Mouse (Mus musculus): Measurements from ENCODE around the gene Ctnnbl1. TPM values are rescaled to one million over a fixed set of nuclear protein-coding genes. Genes with fewer than 3 reads are reported as not detected.

The Ctnnbl1 gene
- polyA plus RNA-seq, 1 experiment from 2014 or later, result 47.4 TPM

DNA sequence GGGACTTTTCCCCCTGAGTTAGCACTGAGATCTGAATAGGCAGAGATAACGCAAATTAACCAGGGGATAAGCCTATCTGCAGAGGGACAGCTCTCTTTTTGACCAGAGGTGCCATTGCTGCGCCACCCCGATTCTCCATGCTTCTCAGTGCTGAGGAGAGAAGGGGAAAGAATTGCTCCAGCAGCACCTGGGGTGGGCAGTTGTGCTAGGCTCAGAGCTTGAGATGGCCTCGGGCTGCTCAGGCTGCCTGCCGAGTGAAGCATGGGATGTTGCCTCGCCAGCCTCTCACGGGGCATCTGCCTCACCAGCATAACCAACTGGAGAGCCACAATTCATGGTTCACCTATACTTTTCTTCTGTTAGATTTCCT, 15.2 kb downstream of the Ctnnbl1 start:
- no peak overlapping the region for H3K9ac ChIP-seq
- no peak for ATAC-seq
- peaks cover 15% of the 10 kb centered on the region for H3K4me1 ChIP-seq (replicated peaks)
- H3K4me3 ChIP-seq (replicated peaks), result no peak overlapping the region
- no peak overlapping the region for H3K4me2 ChIP-seq (replicated peaks)
- no peaks in the 10 kb centered on the region for H3K27me3 ChIP-seq (replicated peaks)
- H3K27ac ChIP-seq, result no peak overlapping the region
- H3K36me3 ChIP-seq, result no peaks in the 10 kb centered on the region
- 87% methylated on average over 7 of the region's 7 CpGs for WGBS
- H3K9me3 ChIP-seq, result no peaks in the 10 kb centered on the region

DNA sequence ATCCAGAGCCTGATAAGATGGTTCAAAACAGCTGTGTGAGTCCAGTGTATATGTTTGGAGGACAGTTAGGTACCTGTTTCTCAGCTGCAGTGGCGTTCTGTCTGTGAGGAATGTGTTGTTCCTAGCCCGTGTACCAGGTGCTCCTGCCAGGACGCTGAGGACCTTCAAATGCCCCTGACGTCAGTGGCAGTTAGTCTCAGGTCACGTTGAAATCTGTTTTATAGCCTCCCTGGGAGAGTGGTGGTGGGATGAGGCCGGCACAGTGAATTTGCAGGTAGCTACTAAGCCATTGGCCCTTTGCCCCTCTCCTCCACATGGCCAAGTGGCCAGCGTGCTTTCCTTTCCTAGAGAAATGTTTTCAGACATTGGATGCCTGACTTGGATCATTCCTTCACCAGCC, 18.6 kb downstream of the Ctnnbl1 start:
- Histone ChIP-seq H3K27me3 (replicated peaks) (no peaks in the 10 kb centered on the region), H3K9me3 (no peaks in the 10 kb centered on the region), H3K36me3 (no peaks in the 10 kb centered on the region), H3K9ac (no peak overlapping the region), H3K4me3 (replicated peaks) (no peak overlapping the region), H3K27ac (no peak overlapping the region), H3K4me2 (replicated peaks) (no peak overlapping the region), H3K4me1 (replicated peaks) (peaks cover 12% of the 10 kb centered on the region)
- 67% methylated on average over 7 of the region's 7 CpGs for WGBS
- ATAC-seq, result no peak

DNA sequence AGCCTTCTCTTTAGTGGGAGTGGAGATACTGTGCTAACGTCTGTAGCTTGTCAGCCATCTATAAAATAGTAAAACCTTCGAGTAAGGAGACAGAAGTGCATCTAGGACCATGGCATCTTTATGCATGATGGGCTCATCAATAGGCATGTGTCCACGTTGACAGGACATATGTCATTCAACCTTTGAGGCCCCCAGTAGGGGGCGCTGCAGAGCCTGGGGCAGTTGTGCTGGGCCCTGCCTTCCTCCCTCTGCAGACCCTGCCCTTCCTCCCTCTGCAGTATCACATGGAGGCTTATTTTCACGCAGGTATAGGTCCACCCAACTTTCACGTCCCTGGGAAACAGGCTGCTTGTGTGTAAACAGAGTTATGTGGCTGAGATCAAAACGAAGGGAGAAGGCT, 19.0 kb downstream of the Ctnnbl1 start:
- ATAC-seq, result no peak
- no peaks in the 10 kb centered on the region for H3K9me3 ChIP-seq
- 74% methylated on average over 7 of the region's 7 CpGs for WGBS

DNA sequence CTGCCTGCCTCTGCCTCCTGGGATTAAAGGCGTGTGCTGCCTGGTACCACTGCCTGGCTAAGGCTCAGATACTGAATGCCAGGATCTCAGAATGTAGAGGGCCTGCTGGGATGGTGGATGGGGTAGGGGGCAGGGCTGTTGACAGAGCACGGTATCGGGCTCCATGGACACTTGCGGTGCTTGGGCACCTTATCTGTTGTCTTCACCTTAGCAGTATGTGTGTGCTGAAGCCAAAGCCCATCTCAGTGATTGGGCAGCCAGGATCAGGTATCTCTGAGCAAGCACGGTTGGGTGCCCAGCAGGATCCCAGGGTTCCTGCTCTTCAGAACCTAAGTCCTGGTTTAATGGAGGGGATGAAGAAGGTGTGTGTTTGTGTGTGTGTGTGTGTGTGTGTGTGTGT, 21.2 kb downstream of the Ctnnbl1 start:
- Histone ChIP-seq H3K4me1 (replicated peaks) (no peaks in the 10 kb centered on the region), H3K36me3 (no peaks in the 10 kb centered on the region), H3K4me3 (replicated peaks) (no peak overlapping the region), H3K9me3 (no peaks in the 10 kb centered on the region), H3K4me2 (replicated peaks) (no peak overlapping the region), H3K27me3 (replicated peaks) (no peaks in the 10 kb centered on the region), H3K27ac (no peak overlapping the region), H3K9ac (no peak overlapping the region)
- WGBS, result 81% methylated on average over 5 of the region's 5 CpGs
- no peak for ATAC-seq

More for the DNA sequence above, 19.0 kb downstream of the Ctnnbl1 start:
- H3K9ac ChIP-seq, result no peak overlapping the region
- H3K27ac ChIP-seq, result no peak overlapping the region
- H3K27me3 ChIP-seq (replicated peaks), result no peaks in the 10 kb centered on the region
- H3K4me1 ChIP-seq (replicated peaks), result peaks cover 8% of the 10 kb centered on the region
- H3K4me2 ChIP-seq (replicated peaks), result no peak overlapping the region
- H3K36me3 ChIP-seq, result no peaks in the 10 kb centered on the region
- H3K4me3 ChIP-seq (replicated peaks), result no peak overlapping the region

DNA sequence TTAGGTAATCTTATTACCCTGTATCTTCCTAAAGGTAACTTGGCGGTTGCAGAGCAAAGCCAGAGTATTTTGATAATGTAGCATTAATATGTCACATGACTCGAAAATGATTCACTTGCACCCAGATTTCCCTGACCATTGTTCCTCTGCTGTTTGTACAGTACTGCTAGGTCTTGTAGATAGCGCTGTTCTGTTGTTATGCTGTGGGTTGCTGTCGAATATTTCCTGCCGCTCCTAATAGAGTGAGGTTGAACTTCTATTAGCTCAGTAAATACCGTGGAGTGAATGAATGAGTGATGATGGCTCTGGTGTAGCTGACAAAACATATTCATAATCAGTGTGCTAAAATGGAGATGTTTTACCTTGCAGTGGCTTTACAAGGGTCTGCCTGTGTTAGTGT, 22.5 kb downstream of the Ctnnbl1 start:
- Histone ChIP-seq H3K27me3 (replicated peaks) (no peaks in the 10 kb centered on the region), H3K9me3 (no peaks in the 10 kb centered on the region), H3K4me3 (replicated peaks) (no peak overlapping the region), H3K27ac (no peak overlapping the region), H3K4me1 (replicated peaks) (no peaks in the 10 kb centered on the region), H3K9ac (no peak overlapping the region), H3K36me3 (no peaks in the 10 kb centered on the region), H3K4me2 (replicated peaks) (no peak overlapping the region)
- no peak for ATAC-seq
- 78% methylated on average over 6 of the region's 6 CpGs for WGBS

DNA sequence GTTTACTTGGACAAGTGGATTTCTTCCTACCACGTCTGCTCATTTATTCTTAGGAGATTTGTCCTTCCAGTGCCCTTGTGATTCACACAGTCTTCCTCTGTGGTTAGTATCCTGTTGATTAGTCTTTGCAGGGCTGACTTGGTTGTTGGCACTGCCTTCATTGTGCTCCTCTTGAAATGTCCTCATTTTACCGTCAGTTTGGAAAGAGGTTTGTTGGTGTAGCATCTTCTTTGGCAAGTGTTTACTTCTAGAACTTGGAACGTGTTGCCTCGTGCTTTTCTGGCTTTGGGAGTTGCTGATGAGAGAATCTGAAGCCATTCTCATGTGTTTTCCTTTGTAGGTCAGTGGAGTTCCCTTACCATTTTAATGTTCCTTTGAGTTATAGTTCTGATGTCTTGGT, 25.7 kb downstream of the Ctnnbl1 start:
- Histone ChIP-seq H3K9me3 (no peaks in the 10 kb centered on the region), H3K27me3 (replicated peaks) (no peaks in the 10 kb centered on the region), H3K27ac (no peak overlapping the region), H3K9ac (no peak overlapping the region), H3K4me3 (replicated peaks) (no peak overlapping the region), H3K4me2 (replicated peaks) (no peak overlapping the region), H3K36me3 (no peaks in the 10 kb centered on the region), H3K4me1 (replicated peaks) (no peaks in the 10 kb centered on the region)
- 82% methylated on average over 4 of the region's 4 CpGs for WGBS
- ATAC-seq, result no peak

DNA sequence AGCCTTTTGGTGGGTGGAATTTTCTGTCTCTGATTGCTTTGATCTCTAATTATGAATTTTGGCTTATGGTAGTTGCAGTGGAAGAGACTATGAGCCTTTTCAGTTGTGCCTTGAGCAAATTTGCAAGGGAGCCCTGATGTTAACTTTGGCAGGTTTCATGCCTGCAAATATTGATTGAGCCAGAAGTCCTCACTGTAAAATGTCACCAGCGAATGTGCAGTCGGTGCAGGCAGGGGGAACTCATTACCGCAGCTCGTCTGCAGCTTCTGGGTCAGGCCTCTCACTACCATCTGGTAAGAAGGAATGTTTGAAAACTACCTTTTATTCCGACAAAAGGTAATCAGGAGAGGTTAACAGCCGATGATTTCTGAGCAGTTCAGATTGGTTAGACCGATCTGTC, 29.4 kb downstream of the Ctnnbl1 start:
- no peak overlapping the region for H3K4me3 ChIP-seq (replicated peaks)
- H3K9ac ChIP-seq, result no peak overlapping the region
- H3K4me1 ChIP-seq (replicated peaks), result 0 out of 2 replicates have a peak, but pooled peaks cover 2% of the 10 kb centered on the region
- WGBS, result 83% methylated on average over 7 of the region's 7 CpGs
- no peaks in the 10 kb centered on the region for H3K36me3 ChIP-seq
- ATAC-seq, result no peak
- H3K27me3 ChIP-seq (replicated peaks), result no peaks in the 10 kb centered on the region
- no peak overlapping the region for H3K27ac ChIP-seq
- no peaks in the 10 kb centered on the region for H3K9me3 ChIP-seq
- no peak overlapping the region for H3K4me2 ChIP-seq (replicated peaks)

DNA sequence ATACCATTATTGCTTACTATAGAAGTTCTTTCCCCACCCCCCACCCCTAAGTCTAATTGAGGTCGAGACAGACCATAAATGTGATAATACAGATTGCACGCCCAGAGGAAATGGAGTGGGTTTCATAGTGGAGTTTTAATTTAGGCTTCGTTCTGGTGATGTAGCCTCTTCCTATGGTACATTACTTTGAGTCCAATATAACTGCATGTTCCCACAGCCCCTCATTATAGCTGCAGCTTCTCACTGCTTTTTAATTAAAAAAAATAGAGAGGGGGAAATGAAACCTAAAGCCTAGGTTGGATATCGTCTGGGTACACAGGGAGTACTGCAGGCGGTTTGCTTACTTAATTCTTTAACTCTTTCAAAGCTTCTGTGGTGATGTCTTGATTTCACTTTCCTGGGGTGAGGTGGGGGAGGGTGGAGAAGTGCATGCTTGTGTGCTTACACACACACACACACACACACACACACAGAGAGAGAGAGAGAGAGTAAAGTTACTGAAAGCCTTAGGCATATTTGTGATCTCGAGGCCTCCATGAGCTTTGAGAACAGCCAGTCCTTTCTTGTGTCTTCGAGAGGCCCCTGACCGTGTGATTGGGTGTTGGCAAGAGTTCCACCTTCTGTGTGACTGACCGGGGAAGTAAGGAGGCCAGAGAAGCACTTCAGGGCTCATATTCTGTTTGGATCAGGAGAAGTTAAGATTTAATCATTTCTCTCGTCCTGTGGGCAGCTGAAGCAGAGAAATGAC, 31.7 kb downstream of the Ctnnbl1 start:
- Histone ChIP-seq H3K27ac (no peak overlapping the region), H3K27me3 (replicated peaks) (no peaks in the 10 kb centered on the region), H3K9ac (no peak overlapping the region), H3K4me3 (replicated peaks) (no peak overlapping the region), H3K4me1 (replicated peaks) (0 out of 2 replicates have a peak, but pooled peaks cover 2% of the 10 kb centered on the region), H3K4me2 (replicated peaks) (no peak overlapping the region), H3K36me3 (no peaks in the 10 kb centered on the region), H3K9me3 (no peaks in the 10 kb centered on the region)
- ATAC-seq, result no peak
- WGBS, result 30% methylated on average over 10 of the region's 10 CpGs

DNA sequence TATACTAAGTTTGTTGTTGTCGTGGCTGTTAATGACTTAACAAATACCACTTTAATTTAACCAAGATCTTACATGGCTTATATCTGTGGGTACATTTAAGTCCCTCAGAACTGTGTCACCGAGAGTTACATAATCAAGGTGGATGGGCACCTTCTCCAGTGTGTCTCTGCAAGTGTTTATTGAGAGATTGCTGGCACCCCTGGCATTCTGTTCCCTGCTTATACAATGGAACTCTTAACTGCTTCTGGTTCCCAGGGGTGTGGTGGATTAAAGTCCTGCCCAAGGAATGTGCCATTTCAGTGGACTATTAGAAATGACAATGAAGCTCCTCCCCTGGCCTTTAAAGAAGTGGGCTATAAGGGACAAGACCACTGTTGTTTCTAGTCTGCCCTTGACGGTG, 33.6 kb downstream of the Ctnnbl1 start:
- Histone ChIP-seq H3K4me3 (replicated peaks) (no peak overlapping the region), H3K9me3 (no peaks in the 10 kb centered on the region), H3K36me3 (0 out of 2 replicates have a peak, but pooled peaks cover 3% of the 10 kb centered on the region), H3K4me1 (replicated peaks) (0 out of 2 replicates have a peak, but pooled peaks cover 2% of the 10 kb centered on the region), H3K4me2 (replicated peaks) (no peak overlapping the region), H3K27me3 (replicated peaks) (no peaks in the 10 kb centered on the region), H3K27ac (no peak overlapping the region), H3K9ac (no peak overlapping the region)
- no peak for ATAC-seq
- 80% methylated on average over 3 of the region's 3 CpGs for WGBS

DNA sequence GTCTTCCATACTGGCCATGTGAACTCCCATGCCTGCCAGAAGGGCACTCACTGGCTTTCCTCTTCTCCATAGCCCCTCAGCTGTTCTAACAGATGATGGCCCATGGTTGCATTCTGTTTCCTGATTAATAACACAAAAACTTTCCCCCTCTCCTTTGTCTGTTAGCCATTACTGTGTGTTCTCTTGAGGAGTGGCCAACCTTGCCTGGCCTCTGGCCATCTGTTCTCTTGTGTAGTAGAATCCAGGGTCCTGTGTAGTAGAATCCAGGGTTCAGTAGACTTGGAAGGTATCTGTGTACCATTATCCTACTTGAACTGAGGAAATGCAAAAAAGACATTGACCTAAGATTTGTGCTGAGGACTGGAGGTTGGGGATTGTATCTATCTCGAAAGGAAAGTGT, 36.5 kb downstream of the Ctnnbl1 start:
- Histone ChIP-seq H3K27me3 (replicated peaks) (no peaks in the 10 kb centered on the region), H3K27ac (no peak overlapping the region), H3K4me3 (replicated peaks) (no peak overlapping the region), H3K4me1 (replicated peaks) (0 out of 2 replicates have a peak, but pooled peaks cover 2% of the 10 kb centered on the region), H3K9me3 (no peaks in the 10 kb centered on the region), H3K9ac (no peak overlapping the region), H3K4me2 (replicated peaks) (no peak overlapping the region), H3K36me3 (0 out of 2 replicates have a peak, but pooled peaks cover 3% of the 10 kb centered on the region)
- 92% methylated on average over 1 of the region's 1 CpGs for WGBS
- no peak for ATAC-seq

DNA sequence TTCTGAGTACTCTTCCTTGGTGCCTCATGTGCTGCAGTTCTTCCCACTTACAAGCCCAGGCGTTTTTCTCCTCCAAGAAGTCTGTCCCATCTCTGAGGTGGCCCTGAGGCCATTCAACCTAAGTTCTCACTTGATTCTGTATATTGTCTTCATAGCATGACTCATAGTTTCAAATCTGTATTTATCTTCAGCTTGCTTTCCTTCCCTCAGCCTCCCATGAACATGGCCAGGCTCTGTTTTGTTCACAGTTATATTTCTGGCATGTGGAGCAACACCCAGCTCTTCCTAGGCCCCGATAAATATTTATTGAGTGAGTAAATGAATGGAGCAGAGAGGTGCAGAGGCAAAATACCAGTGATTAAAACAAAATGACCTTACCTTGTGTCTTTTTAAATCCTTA, 38.8 kb downstream of the Ctnnbl1 start:
- H3K9ac ChIP-seq, result no peak overlapping the region
- no peak overlapping the region for H3K4me3 ChIP-seq (replicated peaks)
- ATAC-seq, result no peak
- 0 out of 2 replicates have a peak, but pooled peaks cover 3% of the 10 kb centered on the region for H3K36me3 ChIP-seq
- no peak overlapping the region for H3K27ac ChIP-seq
- no peaks in the 10 kb centered on the region for H3K4me1 ChIP-seq (replicated peaks)
- H3K27me3 ChIP-seq (replicated peaks), result no peaks in the 10 kb centered on the region
- 73% methylated on average over 2 of the region's 2 CpGs for WGBS
- H3K4me2 ChIP-seq (replicated peaks), result no peak overlapping the region
- no peaks in the 10 kb centered on the region for H3K9me3 ChIP-seq

DNA sequence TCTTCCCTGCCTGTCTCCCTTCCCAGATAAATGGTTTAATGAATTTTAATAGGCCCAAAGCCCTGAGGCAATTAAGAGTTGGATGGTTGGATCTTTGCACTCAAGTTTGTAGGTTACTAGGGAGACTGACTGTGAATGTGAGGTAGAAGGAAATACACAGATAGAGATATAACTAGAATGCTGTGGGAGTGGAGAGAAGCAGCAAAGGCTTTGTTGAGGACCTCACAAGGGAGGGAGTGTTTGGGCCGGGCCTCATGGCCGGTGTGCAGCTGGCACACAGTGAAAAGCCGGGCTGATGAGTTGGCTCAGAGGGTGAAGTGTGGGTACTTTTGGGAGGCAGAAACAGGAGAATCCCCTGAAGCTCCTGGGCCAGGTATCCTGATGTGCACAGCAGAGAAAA, 43.8 kb downstream of the Ctnnbl1 start:
- whole genome bisulfite sequencing, result 89% methylated on average over 3 of the region's 3 CpGs
- Histone ChIP-seq H3K36me3 (no peaks in the 10 kb centered on the region), H3K27ac (no peak overlapping the region), H3K4me1 (replicated peaks) (no peaks in the 10 kb centered on the region), H3K27me3 (replicated peaks) (no peaks in the 10 kb centered on the region), H3K4me2 (replicated peaks) (no peak overlapping the region), H3K9ac (no peak overlapping the region), H3K4me3 (replicated peaks) (no peak overlapping the region), H3K9me3 (no peaks in the 10 kb centered on the region)
- ATAC-seq, result no peak

DNA sequence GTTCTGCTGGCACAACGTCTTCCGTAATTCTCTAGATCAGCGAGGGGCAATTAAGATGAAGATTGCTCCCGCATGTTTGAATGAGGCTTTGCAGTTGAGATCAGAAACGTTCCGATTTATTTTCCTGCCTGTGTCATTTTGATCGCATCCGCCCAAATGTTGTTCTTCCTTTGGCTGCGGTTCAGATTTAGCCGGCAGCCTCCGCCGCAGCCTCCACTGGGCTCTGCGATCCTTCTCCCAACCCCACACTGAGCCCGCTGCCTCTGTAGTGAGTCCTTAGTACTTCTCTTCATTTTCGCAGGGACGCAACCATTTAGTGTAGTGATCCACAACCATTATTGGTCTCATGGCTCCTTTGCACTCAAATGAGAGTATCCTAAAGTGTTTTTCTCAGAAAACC, 46.0 kb downstream of the Ctnnbl1 start:
- H3K9me3 ChIP-seq, result no peaks in the 10 kb centered on the region
- H3K4me3 ChIP-seq (replicated peaks), result no peak overlapping the region
- no peaks in the 10 kb centered on the region for H3K27me3 ChIP-seq (replicated peaks)
- no peak overlapping the region for H3K27ac ChIP-seq
- H3K9ac ChIP-seq, result no peak overlapping the region
- WGBS, result 94% methylated on average over 16 of the region's 16 CpGs
- H3K36me3 ChIP-seq, result no peaks in the 10 kb centered on the region
- ATAC-seq, result no peak
- no peaks in the 10 kb centered on the region for H3K4me1 ChIP-seq (replicated peaks)
- no peak overlapping the region for H3K4me2 ChIP-seq (replicated peaks)
